Mouse (Mus musculus) lung, postnatal 14 days (tissue): ENCODE measurements around the gene Pkp4.

Experiments
- DNase-seq: peaks from one replicate; pipeline ENCODE4 v3.0.0; 2021

Pkp4 gene

GRCm38 (mm10) chr2:59282966-59283365, 122.3 kb downstream of the Pkp4 start:
- no peak for DNase-seq

DNA sequence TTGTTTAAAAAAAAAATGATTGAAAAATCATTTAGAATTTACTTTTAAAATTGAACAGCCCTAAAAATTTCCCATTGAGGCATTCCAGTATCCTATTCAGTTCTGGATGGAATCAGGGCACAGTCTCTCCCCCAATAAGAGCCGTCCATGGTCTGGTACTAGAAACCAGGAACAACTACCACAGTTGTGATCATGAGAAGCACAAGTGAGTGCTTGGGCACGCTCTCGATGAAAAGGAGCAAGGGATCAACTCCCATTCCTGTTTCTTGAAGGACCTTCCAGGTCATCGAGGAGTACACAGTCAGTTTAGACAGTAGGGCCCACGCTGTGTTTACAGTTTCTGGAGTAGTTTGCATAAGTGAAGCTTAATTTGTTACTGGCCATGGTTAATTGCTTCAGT, 123.6 kb downstream of the Pkp4 start:
- DNase-seq = no peak

DNA sequence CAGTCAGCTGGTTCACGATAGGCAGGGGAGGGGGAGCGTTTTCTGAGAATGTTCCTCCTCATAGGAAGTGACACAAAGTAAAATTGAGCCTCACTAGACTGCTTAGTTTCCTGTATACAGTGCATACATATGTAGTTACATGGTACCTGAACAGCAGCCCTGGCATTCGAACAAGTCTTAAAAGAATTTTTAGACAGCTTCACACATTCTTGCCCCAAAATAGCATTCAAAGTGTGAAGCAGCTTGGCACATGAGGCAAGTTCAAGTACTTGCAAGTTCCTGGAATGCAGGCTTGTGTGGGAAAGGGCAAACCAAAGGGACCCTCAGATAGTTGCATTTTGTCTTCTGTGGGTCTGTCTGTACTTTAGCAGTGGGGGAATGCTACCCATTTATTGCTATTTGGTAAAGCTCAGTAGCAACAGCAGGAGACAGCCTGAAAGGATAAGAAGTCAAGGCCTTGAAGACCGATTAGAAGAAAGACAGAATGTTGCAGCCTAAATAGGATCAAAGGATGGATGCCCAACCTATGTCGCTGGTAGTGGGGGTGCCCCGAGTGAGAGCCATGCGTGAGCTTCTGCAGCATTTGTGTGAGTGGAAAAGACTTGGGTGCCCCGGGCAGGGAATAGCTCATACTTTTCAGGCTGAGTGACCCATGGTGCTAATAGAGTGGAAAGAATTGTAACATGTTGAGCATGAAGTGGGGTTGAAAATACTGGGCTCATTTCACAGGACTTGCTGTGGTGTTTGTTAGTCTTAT, 124.3 kb downstream of the Pkp4 start:
- no peak for DNase-seq

GRCm38 (mm10) chr2:59285581-59285980, 124.9 kb downstream of the Pkp4 start:
- DNase-seq = peak; percentile 35

DNA sequence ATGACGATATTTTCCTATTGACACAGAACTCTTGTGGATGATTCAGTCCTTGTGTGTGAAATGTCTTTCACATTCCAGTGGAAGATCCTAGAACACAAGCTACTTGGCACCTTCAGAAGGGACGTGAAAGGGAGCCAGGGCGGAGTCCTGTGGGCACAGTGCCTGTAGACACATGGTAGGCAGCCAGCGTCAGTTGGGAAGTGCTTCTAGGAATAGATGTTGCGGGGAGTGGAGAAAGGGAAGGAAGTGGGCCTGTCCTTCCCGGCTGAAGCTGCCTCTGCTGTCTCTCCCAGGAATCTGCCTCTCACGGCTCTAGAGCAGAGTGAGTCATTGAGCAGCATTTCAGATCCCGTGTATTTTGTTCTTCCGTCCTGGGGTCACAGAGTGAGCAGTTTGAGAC, 125.6 kb downstream of the Pkp4 start:
- peak; percentile 82 for DNase-seq

DNA sequence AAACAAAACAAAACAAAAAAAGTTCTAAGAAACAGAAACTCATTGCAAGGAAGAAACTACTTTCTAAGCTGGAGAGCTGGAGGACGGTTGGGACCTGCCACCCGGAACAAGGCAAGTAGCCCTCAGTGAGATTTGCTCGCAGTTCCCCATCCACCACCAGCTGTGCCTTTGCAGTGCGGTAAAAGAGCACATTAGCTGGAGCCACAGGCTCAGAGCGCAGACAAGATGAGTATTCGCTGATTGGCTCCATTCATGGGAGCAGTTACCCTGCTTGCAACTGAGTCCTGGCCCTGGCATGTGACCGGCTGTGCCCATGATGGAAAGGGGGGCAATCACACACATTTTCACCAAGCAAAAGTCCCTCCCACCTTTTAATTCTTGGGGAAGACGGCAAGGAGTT, 127.0 kb downstream of the Pkp4 start:
- DNase-seq = no peak

DNA sequence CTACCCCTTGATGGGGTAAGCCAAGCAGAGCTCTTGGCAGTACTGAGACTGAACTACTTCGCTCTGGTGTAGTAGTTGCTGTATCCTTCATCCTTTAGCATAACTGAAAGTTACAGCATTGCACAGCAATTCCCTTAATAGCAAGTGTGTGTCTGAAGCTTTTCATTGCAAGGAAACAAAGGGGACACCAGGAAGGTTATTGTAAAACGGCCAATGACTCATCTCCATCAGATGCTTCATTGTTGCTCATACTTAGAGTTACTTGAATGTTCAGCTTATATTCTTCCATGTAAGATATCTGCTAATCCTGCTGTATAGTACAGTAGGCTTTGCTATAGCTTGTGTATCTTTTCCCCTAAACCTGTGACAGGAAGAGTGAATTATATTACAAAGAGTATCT, 128.8 kb downstream of the Pkp4 start:
- DNase-seq = no peak

DNA sequence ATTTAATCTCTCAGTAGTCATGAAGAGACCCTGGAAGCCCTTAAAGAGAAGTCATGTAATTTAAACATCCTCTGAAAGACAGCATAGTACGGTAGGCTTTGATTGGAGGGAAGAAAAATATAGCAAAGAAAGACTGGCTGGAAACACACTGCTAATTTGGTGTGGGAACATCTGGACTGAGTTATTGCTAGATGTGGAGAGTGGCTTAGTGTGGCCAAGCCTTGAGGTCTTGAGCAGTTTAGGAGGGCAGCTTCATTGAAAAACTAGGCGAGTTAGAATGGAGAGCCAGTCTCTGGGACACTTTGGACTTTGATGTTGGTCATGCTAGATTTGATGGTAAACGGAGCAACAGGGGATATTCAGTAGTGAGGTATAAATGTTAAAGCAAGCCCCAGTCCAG, 129.7 kb downstream of the Pkp4 start:
- DNase-seq = no peak

- no peak for DNase-seq
Observed at GRCm38 (mm10) chr2:59299831-59300230, 139.2 kb downstream of the Pkp4 start.

- DNase-seq = no peak
Observed at GRCm38 (mm10) chr2:59301671-59302070, 141.0 kb downstream of the Pkp4 start.

DNA sequence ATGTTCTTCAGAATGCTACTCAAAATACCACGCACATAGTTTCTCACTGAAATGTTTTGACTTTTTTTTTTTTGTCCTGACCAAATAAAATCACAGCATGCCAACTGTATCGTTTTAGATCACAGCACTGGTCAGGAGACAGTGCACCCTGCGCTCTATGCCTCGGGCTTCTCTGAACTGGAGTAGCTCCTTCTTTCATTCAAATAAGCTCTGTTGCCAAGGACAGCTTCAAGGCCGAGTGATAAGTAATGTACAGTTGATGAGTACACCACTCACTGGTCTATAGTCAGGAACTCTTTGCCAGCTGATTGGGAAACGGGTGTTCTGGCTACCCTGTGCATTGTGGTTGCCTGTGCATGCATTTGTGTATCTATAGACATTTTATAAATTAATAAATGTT, 141.8 kb downstream of the Pkp4 start:
- DNase-seq = no peak

DNA sequence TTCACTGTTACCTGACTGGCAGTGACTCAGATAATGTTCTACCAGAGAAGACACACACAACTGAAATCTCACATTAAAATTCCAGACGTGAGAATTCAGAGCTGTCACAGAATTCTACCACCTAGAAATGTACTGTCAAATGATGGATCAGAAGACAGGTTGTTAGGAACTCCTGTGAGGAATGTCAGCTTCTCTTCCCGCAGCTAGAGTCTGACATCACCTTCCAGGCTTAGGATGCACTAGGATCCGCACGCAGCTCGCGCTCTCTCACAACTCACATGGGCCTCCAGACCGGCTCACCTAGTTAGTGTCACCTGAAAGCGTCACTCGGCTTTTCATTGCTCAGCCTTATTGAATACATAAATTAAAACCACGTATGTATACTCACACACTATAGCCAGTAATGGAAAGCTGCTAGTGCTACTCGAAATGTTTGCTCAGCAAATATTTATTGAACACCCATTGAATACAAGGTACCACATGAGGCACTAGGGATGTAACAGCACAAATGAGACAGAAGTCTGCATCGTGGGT, 142.9 kb downstream of the Pkp4 start:
- no peak for DNase-seq

DNA sequence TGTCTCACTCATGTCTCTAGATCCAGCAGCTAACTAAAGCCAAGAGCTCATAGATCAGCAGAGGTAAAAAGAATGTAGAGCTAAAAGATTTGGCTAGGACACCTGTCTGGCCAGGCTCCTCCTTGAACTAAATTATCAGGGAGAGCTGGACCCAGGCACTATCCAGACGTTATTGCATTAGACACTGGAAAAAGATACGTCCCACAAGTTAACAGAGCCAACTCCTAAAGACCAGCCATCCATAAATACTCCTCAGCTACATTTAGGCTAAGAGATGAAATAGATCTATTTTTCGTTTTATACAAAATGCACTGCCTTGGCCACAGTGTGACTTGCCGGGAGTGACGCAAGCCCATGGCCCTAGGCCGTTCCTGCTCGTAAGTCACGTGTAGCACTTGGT, 146.7 kb downstream of the Pkp4 start:
- no peak for DNase-seq

GRCm38 (mm10) chr2:59308055-59308454, 147.4 kb downstream of the Pkp4 start:
- DNase-seq = no peak

- no peak for DNase-seq
Observed at GRCm38 (mm10) chr2:59313293-59313692, 152.6 kb downstream of the Pkp4 start.

DNA sequence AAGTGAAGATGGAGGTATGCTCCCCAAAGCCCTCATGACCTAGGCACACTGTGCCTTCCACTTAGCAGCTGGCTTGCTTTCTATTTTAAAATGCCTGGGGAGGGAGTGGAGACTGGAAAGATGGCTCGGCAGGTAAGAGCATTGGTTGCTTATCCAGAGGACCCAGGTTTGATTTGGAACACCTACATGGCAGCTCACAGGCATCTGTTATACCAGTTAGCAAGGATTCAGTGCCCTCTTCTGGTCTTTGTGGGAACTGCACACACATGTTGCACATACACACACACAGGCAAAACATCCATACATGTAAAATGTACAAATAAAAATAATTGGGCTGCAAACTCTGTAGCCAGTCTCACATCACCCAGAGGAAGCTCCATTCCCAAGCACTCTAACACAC, 158.0 kb downstream of the Pkp4 start:
- DNase-seq = no peak

GRCm38 (mm10) chr2:59327946-59328345, 167.3 kb downstream of the Pkp4 start:
- DNase-seq = no peak

DNA sequence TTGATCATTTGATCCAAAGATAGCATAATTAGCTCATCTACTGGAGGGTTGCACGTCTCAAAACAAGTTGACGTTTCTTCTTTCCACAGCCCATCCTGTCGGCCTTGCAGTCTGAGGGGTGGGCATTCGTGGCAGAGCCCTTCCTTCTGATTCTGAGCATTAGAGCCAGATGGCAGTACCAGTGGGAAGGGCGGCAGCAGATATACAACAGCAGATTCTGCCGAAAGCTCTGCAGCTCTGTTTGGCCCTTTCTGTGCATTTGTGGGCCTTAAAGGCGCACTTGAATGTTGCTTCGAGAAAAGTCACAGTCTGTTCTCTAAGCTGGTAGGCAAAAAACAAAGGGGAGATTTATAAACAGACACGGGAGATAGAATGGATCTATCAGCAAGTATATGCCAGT, 170.4 kb downstream of the Pkp4 start:
- DNase-seq = no peak

- no peak for DNase-seq
Observed at GRCm38 (mm10) chr2:59332523-59332922, 171.9 kb downstream of the Pkp4 start.

DNA sequence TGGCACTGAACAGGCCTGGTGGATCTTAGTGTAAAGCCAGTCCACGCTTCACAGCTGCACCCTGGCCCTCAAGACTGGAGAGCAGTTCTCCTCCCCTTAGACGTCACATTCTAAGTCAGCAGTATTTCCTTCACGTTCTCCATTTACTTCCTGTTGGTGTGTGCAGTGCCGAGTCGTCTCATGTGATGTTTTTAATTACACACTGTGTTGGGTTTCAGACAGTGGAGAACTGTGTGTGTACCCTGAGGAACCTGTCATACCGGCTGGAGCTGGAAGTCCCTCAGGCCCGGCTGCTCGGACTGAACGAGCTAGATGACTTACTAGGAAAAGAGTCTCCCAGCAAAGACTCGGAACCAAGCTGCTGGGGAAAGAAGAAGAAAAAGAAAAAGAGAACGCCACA, 177.9 kb downstream of the Pkp4 start:
- DNase-seq = no peak

DNA sequence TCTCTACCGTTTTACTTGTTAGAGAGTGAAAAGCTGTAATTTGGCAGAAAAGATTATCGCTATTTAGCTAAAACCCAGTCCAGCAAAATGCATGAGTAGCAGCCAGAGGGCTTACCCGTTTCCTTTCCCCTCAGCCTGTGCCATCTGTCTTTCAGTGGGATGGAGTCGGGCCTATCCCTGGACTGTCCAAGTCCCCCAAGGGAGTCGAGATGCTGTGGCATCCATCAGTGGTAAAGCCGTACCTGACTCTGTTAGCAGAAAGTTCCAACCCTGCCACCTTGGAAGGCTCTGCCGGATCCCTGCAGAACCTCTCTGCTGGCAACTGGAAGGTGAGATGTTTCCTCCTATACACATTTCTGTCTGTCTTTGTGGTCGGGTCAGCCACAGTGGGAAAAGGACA, 178.3 kb downstream of the Pkp4 start:
- DNase-seq = no peak

DNA sequence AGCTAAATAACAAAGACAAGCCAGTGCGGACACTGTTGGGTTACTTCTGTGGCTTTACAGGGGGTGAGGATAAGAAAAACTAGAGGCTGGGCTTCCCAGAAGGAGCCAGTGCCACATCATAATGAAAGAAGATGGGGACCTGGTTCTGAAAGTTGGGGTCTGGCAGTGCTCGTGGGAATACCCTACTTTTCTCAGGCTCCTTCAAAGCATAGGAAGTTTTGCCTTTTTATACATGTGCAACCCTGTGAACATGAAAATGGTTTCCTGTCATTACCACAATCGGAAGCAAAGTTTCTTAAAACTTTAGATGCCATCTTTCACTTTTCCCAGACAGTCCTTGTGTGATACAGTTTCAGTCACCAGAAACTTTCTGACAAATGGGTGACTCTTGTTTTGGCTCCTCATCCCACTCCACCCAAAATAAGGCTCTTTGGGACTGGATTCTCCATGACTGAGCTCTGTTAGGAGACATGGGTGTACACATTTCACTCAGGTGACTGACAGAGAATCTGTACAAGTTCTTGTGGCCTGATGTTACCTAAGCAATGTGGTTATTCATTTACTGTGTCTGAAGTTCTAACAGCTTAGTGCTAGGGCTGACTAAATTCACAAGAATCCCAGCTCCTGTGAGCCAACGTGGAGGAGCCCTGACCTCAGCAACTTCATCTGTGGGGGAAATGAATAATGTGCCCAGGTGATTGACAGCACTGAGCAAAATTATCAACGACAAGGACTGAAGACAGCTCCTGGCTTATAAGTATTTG, 179.3 kb downstream of the Pkp4 start:
- DNase-seq = no peak

GRCm38 (mm10) chr2:59340878-59341277, 180.2 kb downstream of the Pkp4 start:
- no peak for DNase-seq

GRCm38 (mm10) chr2:59342591-59343210, 182.1 kb downstream of the Pkp4 start:
- no peak for DNase-seq
